Mouse (Mus musculus) 3134 (cell line): ENCODE data around the gene Rapgef2.
A peak's percentile ranks its signal among the peaks of the same experiment; 100 is the strongest.

Experiments used
- DNase-seq: peaks from one replicate; pipeline ENCODE4 v3.0.0-alpha.2; 2011; ENCODE audit warnings: low spot score; ENCODE audit not compliant: insufficient read length; ENCODE audit errors: extremely low read depth

The Rapgef2 gene

DNA sequence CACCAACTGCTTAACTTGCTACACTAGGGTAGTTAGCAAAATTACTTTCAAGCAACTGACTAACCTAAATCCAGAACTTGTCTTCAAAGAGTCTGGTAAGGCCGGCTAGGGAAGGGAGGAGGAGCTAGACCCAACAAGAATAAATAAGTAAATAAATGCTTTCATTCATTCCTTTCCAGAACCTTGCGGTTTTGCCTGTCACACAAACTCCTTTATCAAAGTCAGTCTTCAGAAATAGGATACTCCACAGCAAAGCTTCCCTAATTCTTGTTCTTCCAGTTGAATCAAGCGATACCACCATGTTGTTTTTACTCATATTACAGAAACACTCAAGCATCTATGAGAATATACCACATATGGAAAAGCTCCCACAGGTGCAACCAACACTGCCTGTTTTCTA lies 2.3 kb downstream of the Rapgef2 start:
- DNase-seq, result no peak

GRCm38 (mm10) chr3:79283031-79283430 lies 3.3 kb downstream of the Rapgef2 start:
- peak; percentile 11 for DNase-seq

- DNase-seq, result no peak
Observed at GRCm38 (mm10) chr3:79275856-79276645, 10.3 kb downstream of the Rapgef2 start.

DNA sequence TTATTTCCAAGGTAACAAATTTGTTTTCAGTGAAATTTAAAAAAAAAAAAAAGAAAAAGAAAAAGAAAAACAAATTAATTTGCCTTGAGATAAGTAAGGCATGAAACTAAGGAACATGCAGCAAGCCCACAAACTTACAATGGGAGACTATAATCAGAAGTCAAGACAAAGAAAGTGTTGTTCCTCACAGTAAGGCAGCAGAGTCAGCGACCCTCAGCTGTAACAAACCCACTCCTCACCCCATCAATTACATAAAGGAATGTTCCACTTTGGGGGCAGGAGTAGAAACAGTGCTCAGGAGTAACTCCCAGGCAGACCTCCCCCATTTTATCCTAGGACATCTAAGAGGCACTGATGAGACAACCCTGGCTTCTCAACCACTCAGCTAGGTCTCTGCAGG lies 13.0 kb downstream of the Rapgef2 start:
- no peak for DNase-seq

DNA sequence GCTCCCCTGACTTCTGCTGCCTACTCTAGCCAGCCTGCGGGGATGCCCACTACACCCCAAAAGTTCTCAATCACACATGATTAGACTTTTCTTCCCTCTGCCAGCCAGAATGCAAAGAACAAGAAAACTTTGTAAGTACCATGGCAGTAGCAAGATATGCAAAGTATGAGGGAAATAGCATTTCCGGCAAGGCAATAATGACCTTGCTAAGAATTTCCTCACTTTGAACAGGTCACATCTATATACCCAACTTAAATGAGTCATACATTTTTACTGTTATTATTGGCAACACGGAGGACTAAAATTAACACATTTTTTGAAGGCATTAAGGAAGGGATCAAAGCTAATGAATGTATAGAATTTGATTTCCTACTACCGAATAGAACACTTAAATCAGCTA lies 13.4 kb downstream of the Rapgef2 start:
- no peak for DNase-seq

DNA sequence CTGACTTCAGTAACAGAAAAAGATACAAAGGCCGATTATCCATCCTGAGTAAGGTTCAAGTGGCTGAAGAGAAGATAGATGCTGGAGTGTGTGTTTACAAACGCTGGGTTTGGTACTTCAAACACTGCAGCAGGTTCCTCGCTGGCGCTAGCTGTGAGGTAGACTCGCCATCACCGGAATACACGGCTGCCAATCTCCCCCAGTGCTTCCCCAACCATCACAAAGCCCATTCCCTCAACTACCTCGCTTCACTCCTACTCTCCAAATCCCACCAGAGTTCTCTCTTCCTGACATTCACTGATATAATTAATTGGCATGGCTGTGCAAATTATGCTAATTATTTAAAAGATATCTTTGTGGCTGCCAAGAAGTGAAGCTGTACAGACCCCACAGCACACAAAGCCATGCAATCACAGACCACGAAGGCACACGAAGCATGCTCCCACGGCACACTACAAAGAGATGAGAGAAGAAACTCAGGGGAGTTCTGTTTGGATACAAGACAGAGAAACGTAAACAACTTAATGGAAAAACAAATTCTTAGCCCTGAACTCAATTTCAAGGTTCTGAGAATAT lies 15.2 kb downstream of the Rapgef2 start:
- no peak for DNase-seq

GRCm38 (mm10) chr3:79269872-79270271 lies 16.4 kb downstream of the Rapgef2 start:
- no peak for DNase-seq

DNA sequence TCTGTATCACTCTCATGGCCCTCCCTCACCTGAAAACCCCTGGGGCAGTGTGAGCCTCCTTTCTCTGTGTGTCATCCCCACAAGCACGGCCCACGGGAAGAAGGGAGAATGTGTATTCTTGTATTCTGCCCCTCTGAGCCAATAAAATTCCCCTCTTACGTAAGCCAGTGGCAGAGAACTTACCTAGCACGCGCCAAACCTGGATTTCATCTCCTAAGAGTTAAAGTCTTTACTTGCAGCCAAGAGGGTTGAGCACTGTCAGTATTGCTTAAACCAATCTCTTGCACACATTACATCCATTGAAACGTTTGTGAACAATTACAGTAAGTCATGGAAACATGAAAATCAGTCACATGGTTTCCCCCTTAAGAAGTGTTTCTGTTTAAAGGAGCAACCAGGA lies 19.3 kb downstream of the Rapgef2 start:
- DNase-seq, result no peak

- DNase-seq, result peak; percentile 52
Observed at GRCm38 (mm10) chr3:79261816-79262316, 24.5 kb downstream of the Rapgef2 start.

DNA sequence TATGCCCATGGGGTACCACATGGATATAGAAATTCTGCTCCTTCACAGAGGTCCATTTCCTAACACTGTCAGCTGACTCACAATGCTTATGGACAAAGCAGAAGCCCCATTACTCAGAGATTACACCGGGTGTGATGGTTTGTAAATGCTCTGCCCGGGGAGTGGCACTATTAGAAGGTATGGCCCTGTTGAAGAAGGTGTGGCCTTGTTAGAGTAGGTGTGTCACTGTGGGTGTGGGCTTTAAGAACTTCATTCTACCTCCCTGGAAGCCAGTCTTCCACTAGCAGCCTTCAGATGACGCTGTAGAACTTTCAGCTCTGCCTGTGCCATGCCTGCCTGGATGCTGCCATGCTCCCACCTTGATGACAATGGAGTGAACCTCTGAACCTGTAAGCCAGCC lies 32.3 kb downstream of the Rapgef2 start:
- no peak for DNase-seq

DNA sequence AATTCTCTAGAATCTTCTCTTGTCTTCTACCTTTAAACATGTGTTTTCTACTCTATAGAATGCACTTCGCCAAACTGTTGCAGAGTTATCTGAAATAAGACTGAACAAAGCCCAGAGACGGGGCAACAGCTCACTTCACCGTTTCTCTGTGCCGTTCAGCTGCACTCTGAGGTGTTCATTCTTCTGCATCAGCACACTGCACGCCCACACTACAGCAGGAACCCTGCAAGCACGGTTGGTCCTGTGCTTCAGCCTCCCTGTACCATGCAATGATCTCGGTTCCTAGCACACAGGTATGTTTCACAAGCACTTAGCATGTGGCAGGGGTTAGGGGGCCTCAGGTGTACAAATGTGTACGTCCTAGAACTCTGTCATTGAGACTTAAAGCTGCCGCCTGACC lies 32.9 kb downstream of the Rapgef2 start:
- no peak for DNase-seq

- DNase-seq, result no peak
Observed at GRCm38 (mm10) chr3:79252921-79253394, 33.4 kb downstream of the Rapgef2 start.

GRCm38 (mm10) chr3:79249955-79250354 lies 36.4 kb downstream of the Rapgef2 start:
- DNase-seq, result peak; percentile 16

GRCm38 (mm10) chr3:79248659-79249235 lies 37.6 kb downstream of the Rapgef2 start:
- no peak for DNase-seq

DNA sequence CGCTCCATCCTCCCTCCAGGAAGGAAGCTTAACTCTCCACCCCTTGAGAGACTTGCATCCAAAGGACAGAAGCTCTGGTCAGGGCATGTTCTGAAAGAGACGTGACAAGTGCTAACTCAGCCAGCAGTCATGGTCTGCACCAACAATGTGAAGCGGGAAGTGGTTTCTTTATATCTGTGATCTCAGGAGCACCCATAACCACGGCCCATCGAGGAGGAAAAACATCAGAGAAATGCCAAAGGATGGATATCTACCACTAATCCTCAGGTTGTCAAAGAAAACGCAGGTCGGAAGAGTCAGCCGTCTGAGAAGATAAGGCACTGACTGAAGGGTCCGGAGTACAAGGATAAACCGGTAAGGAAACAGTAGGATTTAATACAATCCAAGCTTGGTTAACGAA lies 38.1 kb downstream of the Rapgef2 start:
- DNase-seq, result no peak

DNA sequence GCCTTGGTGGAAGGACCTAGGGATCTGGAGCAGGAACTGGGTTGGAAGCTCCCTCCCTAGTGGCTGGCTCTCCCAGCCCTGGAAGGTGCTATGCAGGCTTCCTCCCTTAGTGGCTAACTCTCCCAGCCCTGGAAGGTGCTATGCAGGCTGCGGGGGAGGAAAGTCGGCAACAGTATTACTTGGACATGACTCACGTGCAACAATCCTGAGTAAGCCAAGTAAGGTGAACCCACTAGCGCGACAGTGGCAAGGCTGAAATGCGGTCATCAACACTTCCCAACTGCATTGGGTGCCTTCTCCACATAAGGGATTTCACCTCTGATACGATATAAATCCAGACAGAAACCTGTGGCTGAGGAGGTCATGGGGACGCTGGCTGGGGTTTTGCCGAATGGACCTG lies 42.0 kb downstream of the Rapgef2 start:
- DNase-seq, result peak; percentile 58

GRCm38 (mm10) chr3:79242922-79243705 lies 43.2 kb downstream of the Rapgef2 start:
- DNase-seq, result no peak

DNA sequence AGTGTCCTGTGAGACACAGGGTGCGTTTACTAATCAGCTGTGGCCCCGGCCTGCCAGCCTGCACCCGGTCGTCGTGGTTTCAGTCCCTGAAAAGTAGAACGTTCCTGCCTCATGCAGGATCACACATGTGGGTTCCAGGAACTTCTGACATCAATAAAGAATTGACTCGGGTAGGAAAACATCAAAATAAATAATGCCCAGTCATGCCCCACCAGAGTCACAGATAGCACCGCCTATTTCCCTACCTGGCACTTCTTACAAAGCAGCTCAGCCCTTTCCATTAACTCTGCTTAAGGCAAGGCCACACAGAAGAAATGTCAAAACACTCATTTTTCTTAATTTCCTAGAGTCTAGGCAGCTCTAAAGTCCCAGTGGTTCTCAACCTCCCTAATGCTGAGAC lies 44.0 kb downstream of the Rapgef2 start:
- DNase-seq, result peak; percentile 17

GRCm38 (mm10) chr3:79239066-79239462 lies 47.3 kb downstream of the Rapgef2 start:
- DNase-seq, result no peak

DNA sequence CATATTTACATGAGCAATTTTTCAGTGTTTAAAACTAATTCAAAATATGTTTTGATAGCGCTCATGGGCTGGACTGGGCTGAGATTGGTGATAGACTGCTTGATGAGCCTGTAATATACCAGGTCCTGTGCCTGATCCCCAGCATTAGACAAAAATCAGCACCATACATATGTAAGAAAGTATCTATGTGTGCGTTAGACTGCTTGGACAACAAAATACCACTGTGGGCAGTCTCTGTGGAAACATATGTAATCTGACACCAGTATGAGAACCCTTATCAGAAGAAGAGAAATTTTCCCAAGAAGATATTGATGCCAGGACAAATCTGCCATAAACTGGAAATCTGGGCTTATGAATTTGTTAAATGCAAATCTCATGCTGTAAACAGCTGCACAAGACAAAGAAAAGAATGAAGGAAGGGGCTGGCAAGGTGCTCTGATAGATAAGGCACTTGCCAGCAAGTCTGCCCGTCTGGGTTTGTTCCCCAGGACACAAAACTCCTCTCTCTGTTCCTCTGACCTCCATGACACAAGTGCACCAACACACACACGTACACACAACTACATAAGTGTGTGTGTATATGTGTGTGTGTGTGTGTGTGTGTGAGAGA lies 47.8 kb downstream of the Rapgef2 start:
- no peak for DNase-seq
